Mouse (Mus musculus): Measurements from ENCODE around the gene Gkn1.

The Gkn1 gene

DNA sequence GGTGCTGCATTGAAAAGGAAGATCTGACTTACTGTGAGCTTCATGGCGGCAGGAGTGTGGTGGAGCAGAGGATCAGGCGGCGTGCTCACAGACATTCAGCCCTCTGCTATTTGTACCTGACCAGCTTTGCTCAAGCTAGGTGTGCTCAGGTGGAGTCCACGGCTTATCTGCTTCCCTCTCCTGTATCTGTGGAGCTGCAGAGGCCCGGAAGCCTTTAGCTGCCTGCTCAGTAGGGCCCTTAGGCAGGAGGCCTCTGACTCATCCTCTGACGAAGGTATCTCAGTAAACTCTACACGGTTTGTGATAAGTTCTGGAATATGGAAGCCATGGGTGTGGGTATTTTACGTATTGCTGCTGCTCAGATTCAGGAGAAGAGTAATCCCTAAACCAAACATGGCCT is at the start of gene Gkn1:
TSS of gene Gkn1 (minus strand) at position 114 of the 400 bp plus-strand sequence.
- no peak for DNase-seq (ENCODE audit: low spot score in 2 of 2)

DNA sequence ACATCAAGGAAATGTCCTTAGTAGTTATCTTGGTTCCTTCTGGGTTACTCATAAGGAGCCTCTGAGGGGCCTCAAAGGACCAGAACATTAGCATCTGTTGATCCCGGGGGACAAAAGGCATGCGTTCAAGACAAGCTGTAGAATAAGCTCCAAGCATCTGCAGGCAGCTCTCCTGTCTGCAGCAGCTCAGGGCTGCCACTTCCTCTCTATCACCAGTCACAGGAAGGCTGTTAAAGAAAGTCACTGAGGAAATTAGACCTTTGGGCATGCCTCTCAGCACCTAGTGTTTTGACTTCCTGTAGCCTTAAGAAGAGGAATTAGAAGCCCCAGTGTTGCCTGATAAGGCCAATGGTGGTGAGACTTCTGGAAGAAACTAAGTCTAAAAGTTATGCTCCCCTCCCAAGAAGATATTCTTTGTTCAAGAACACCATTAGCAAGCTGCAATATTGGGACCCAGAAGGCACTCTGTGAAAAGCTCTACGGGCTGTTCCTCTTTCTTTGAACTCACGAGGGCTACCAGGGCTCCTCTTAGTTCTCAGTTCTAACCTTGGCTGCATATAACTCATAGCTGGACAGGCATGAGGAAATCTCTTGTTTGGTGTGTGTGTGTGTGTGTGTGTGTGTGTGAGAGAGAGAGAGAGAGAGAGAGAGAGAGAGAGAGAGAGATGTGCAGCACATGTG is 49.3 kb upstream of the Gkn1 start:
- no peak for DNase-seq (ENCODE audit: low spot score in 2 of 2)

DNA sequence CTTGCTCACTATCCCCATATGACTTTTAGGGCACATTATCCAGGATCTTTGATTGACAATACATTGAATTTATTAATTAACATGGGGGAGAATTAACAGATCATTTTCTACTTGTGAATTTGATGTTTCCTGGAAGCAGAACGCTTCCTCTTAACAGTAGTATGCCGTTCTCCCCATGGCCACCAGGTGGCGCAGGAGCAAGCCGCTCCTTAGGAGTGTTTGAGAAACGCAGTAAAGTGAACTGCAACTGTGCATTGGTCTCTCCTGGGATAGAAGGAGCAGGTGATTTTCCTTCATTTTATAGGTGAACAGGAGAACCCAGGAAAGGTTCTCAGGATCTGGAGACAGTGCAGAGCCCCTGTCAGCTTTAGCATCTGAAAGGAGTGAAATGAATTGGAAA is 48.4 kb upstream of the Gkn1 start:
- DNase-seq (ENCODE audit: low spot score in 2 of 2): peak; percentile 67 to 70

DNA sequence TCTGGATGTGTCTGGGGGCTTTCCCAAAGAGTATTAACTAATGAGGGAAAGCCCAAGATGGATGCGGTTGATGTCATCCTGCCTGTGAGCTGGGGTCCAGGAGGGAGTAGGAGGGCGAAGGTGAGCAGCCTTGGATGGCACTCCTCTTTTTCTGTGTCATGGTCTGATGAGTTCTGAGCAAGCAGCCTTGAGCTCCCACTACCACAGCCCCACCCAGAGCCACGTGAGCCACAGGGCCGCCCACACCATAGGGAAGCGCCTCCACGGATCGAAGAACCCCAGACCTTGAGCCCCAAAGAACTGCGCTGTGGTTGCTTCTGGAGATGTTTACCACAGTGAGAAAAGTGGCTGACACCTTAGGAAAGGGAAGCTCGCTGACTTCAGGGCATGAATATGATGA is 44.0 kb upstream of the Gkn1 start:
- no peak for DNase-seq (ENCODE audit: low spot score in 2 of 2)

DNA sequence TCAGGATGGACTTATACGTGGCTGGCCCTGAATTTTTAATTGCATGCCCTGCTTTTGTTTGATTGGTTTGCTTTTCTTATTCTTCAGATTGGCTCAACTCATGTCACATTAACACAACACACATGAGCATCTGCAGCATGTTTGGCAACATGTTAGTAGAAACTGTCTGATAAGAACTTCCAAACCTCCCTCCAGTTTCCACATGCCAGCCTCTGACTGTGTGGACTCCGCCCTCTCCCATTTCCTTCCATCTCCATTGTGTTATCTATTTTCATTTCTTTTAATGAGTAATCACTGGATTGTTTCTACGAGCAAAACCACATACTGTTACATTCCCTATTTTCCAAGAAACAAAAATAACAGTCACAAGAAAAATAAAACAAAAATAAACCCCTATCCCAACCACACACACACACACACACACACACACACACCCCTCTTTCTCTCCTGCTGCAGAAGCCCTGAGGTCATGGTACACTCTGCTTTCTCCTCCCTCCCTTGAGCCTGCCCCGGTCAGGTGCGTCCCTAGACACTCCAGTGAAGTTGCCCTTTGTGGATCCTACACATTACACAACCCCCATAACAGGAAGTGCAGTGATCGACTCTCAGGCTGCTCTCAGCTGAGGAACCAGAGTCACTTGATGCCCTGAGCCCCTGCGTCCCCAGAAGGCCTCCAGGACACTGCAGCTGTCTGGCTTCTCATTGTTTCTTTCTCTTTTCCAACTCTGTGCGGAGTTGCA is 42.9 kb upstream of the Gkn1 start:
- no peak for DNase-seq (ENCODE audit: low spot score in 2 of 2)

DNA sequence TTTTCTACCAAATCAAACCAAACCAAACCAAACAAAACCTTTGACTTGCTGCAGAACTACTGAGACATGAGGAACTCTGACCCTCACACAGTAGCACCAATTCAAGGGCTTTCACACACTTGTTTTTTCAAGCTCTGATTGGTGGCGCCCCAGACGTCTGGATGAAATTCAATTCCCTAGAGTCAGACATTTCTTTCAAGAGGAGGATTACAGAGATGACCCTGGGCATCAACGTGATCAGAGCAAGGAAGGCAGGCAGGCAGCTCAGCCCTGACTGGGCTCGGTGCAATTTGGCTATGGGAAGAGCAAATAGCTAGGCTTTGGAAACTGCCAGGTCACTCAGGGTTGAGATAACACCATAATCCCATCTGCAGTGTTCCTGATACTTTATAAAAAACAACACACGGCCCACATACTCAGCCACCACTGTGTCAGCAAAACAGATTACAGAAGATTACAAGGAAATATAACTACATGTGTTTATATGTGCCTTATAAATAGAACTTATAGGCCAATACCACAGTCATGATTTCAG is 38.8 kb upstream of the Gkn1 start:
- DNase-seq (ENCODE audit: low spot score in 2 of 2): no peak

DNA sequence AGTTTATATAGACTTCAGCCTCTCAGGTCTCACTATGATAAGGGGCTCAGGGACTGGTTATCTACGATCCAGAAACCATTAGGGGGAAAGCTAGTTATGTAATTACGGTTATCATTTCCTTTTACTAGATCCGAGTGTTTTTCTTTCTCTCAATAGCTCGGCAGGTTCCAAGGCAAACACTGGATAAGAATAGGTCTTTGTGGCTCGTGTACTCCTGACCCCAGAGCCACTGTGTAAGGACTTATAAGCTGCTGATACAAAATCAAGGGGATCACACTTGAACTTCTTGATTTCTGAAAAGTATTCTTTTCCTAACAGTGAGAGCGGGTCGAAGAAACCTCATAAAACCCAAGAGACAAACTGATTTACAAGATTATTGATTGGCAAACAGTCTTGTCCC is 38.1 kb upstream of the Gkn1 start, which contains the start of gene Gkn3:
TSS of gene Gkn3 (minus strand) at position 59 of the 400 bp plus-strand sequence.
- no peak for DNase-seq (ENCODE audit: low spot score in 2 of 2)

DNA sequence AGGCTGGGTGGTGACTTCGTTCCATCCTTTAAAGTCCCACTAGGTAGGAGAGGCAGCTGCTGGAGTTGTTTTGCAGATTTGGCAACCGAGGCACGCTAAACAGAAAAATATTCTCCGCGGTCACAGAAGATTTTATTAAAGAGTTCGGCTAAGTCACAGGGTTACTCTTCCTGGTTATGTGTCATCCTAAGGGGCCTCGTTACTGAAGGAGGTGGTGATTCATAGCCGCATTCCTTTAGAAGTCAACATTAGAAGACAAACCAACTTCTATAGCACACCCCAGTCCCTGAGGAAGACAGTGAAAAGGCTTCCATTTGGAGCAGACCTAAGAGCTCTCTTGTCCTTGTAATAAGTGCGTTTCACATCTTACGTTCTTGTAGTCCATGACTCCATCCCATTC is 35.9 kb upstream of the Gkn1 start:
- DNase-seq (ENCODE audit: low spot score in 2 of 2): no peak

DNA sequence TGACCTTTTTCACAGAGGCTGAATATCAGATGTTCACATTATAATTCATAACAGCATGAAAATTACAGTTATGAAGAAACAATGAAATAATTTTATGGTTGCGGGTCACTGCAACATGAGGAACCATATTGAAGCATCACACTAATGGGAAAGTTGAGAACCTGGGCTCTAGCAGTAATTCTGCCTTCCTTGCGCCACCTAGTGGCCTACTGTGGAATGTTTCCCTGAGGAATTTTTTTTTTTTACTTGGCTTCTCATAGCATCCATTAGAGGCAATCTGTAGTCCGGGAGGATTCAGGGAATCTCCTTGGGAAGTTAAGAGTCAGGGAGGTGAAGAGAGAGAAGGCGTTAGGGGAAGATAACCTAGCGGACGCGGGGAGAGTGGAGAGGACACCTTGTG is 35.5 kb upstream of the Gkn1 start:
- DNase-seq (ENCODE audit: low spot score in 2 of 2): peak; percentile 73 to 91

DNA sequence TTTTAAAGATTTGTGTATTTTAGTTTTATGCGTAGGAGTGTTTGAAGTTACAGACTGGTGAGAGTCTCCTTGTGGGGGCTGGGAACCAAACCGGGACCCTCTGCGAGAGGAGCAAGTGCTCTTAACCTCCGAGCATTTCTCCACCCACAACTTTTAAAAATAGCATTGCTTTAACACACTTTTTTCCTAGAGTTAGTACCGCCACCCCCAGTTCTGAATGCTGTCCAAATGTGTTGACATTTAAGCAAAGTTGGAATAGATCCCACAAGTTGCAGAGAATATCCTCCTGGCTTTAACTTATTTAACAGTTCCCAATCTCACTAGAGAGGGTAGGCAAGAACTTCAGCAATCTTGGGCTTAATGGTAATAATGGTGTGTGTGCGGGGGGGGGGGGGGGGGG is 34.0 kb upstream of the Gkn1 start:
- DNase-seq (ENCODE audit: low spot score in 2 of 2): peak; percentile 29 to 56

DNA sequence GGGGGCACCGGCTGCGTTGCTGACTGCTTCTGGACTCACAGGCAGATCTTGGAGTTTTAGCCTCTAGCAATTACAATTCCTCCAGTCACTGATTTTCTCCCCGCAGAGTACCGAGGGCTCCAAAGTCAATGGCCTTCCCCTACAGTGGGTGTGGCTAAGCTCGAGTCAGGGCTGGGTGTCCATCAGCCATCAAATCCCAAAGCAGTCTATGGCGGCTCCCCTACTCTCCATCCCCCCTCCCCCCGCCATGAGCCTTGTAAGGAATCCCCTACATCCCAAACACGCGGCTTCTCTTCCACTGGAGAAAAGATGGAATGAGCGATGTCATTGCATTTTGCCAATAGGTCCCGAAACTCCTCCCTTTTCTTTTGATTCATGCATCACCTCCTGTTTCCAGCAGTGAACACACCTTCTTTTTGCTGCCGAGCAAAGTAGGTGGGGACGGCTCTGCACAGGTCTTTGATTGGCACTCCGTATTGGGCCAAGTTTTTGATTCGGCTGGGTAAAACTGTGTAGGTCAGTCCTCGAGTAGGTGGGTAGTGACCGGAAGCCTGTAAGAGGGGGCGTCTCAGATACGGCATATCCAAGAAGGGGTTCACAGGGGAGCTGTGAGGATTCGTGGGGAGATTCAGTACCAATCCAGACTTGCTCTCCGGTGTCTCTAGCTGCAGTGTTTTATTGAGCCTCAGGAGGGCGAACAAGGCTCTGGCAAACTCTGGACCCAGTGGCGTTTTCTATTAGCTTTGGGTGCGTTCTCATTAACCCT is 33.4 kb upstream of the Gkn1 start:
- peak; percentile 18 to 38 for DNase-seq (ENCODE audit: low spot score in 2 of 2)

DNA sequence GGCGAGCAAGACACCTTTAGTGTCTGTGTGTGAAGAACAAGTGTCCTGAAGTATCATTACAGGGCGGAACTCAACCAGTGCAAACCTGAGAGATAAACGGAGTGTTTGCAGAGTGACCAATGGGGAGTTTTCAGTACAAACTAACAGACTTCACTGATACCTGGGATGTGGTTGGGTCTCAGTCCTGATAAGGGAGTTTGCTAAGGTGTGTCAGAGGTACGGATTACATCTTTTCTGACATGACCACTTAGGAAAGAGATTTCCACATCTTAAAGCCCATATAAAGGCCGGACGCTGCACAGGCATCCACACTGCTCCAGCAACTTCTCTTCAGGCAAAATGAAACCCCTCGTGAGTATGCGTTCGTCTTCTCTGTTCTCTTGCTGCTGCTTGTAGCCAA is 22.3 kb upstream of the Gkn1 start, which contains the start of gene Gkn2:
TSS of gene Gkn2 (plus strand) at position 301 of the 400 bp plus-strand sequence.
- no peak for DNase-seq (ENCODE audit: low spot score in 2 of 2)

DNA sequence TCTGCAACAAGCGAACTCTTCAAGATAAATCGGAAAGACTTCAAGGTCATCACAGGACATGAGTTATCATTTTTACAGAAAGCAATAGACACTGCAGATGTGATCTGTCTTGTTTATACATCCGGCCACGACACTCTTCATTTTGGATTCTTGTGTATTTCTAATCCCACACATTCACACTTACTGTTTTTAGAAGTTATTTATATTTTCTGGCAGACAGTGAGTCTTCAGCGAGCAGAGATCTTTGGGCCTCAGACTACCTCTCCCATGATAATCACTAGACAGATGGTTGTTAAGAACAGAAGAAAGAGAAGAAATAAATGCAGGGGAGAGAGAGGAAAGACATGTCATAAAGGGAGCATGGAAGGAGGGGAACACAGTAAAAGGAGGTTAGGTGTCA is 18.5 kb upstream of the Gkn1 start:
- DNase-seq (ENCODE audit: low spot score in 2 of 2): peak; percentile 20 to 25

DNA sequence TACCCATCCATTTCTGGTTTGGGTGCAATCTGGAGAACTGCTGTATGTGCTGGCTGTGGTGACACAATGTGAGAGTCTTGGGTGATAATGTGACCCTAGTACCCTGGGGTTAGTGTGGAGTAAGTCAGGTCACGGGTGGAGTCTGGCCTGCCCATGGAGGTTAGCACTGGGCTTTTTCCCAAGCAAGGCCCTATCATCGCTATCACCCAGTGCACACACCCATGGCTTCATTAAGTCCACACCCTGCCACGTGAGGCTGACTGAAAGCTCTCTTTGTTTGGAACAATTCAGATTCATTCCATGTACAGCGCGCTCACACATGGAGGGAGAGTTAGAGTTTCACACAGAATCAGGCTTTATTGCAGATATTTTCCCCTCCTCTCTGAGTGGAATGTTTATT is 3.7 kb upstream of the Gkn1 start:
- DNase-seq (ENCODE audit: low spot score in 2 of 2): no peak

DNA sequence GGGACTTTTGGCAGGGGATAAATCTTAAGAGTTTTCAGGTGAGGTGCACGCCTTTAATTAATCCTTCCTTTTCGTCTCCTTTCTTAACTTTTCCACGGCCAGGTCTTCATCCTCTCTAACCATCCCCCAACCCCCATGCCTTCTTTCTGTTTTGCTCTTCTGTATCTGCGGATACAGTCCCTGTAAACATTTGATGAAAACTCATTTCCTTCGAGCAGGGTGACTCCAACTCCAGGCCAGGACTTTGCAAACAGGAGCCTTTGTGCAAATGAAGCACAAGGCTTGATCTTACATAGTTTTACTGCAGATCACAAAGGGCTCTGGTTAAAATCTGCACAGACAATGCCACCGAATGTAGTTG is 14.8 kb downstream of the Gkn1 start:
- DNase-seq (ENCODE audit: low spot score in 2 of 2): no peak

DNA sequence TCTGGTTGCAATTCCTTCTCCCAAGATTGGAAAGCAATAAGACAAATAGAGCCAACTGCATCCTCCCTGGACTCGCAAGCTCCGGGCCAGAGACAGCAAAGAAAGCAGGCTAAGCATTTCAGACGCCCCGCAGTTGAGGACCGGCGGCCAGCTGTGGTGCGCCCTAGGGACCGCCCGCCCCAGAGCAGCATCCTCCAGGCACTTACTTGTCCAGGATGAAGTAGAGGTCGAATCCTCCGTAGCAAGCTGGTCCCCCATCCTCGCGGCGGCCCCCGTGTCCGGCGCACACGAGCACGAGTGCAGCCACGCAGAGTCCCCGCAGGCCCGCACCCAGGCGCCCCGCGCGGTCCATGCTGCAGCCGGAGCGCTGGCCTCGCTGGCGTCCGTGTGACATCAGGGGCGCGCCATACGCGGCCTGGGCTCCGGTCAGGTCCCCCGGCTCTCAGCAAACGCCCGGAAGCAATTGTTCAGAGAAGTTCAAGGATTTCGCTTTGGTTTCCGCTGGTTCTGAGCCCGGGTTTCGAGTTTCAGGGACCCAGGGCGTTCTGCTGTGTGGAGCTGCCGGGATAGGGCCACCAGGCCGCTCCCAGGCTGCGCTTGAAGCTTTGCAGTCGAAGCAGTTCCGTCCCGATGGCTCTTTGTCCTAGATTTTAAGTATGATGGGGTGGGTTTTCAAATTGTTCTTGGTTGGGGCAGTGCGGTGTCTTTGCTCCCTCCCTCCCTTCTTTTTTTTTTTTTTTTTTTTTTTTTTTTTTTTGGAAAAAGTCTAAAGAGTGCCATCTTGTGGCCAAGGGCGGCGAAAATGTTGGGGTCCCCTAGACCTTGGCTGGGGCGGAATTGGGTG is 15.4 kb downstream of the Gkn1 start, which contains the start of gene Antxr1:
TSS of gene Antxr1 (minus strand) at position 731 of the 844 bp plus-strand sequence.
- peak; percentile 54 to 56 for DNase-seq (ENCODE audit: low spot score in 2 of 2)

DNA sequence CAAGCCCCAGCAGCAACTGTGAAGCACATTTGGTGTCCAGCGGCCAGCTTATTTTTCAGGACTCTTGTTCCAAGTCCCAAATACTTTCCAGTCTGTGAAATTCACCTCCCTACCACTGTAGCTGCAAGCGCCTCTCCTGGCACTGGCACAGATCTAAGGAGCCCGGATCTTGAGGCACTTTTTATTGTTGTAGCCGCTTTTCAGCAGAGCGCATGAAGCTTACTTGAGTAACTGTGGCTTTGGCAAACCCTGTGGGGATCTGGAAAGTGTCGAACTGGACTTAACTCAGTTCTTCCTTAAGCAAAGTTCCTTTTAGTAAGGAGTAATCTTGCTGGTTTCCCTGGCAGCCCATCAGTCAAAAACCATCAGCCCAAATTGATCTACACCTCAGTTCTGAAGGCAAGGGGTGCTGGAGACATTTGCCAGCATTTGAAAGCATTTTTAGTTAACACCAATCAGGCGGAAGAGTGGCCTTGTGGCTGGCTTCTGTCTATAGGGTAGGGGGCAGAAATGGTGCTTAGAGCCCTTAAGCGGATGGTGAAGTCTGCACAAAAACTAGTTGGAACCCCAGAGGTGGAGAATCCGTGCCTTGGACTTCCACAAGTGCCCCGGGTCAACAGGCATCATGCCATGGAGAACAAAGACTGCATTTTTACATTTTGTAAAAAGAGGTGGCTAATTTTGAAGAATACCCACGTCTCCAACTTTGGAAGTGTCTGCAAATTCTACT is 16.2 kb downstream of the Gkn1 start:
- peak; percentile 54 to 67 for DNase-seq (ENCODE audit: low spot score in 2 of 2)

DNA sequence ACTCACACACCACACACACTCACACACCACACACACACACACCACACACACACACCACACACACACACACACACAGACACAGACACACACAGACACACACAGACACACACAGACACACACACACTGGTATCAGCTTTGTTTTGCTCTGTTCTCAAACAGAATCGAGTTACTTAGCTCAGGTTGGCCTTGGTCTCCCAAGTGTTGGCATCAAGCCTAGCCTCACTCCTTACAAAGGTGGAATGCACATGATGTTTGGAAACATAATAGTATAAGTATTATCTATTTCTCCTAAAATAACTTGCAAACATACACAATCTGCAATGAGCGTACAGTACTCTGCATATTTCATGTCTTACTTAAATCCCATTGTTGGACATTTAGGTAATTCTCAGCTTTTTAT is 18.4 kb downstream of the Gkn1 start:
- no peak for DNase-seq (ENCODE audit: low spot score in 2 of 2)

DNA sequence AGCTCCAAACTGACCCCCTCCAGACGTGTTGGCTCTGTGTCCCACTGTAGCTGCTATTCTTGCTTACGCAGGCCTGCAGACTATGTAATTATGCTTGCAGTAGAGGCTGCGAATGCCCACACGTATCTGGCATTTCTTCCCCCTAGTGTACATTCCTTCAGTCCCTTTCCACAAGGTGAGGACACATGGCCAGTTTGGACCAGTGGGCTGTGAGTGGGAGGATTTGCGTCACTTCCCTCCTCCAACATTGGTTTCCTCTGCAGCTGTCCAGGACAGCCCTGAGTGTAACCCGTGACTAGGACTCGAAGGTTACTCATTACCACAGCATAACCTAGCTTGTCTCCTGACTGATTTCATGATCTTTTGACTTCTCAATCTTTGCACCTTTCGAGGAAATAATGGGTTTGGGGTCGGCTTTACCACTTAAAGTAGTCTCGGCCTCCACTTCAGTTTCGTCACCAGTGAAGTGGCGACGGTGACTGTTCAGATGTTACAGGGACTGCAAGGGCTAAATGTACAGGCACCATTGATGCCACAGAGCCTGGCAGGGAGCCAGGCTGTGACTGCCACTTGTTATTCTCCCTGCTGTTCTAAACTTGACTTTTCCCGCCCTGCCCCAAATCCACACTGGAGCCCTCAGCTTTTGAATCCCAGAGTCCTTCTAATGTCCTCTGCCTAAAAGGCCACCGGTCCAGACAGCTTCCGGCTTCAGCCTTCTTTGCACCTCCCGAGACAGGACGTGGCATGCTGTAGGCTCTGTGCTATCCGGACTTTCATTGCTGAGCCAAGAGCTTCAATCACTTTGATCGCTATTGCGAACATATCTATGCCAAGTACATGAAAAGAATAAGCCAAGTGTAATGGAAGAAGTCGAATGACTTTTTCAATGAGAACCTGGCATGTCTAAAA is 22.2 kb downstream of the Gkn1 start:
- DNase-seq (ENCODE audit: low spot score in 2 of 2): peak; percentile 19 to 34

DNA sequence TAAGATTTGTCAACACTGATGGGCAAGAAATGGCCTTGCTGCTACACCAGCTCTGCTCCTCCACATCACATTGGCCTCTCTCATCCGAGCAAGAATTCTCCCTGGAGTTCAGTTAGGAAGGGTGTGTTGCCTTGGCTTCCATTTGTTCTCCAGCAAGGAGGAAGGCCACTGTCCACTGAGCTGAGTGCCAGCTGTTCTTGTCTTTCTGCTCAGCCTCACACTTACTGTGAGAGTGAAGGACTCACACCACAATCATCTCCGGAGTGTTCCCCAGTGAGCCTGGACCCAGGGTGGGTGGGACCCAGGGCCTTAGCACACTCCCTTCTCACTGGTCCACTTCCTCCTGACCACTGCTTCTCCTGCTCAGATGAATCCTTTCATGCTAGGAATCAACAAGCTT is 23.8 kb downstream of the Gkn1 start:
- DNase-seq (ENCODE audit: low spot score in 2 of 2): no peak
